Mouse (Mus musculus) liver, adult 2 months (tissue): ENCODE data around the gene Tcf20.

Source experiments
- CTCF ChIP-seq: fragments of 200-500 bp; IDR thresholded peaks from 2 replicates; pipeline ENCODE4 v1.5.1; 2011; ENCODE audit warnings: low read depth, low read length, control low read depth
- POLR2A ChIP-seq: fragments of 200-500 bp; IDR thresholded peaks from 2 replicates; pipeline ENCODE4 v1.6.1; 2011; ENCODE audit warnings: low read length, control low read depth; ENCODE audit not compliant: insufficient read depth; ENCODE audit errors: extremely low read depth

DNA sequence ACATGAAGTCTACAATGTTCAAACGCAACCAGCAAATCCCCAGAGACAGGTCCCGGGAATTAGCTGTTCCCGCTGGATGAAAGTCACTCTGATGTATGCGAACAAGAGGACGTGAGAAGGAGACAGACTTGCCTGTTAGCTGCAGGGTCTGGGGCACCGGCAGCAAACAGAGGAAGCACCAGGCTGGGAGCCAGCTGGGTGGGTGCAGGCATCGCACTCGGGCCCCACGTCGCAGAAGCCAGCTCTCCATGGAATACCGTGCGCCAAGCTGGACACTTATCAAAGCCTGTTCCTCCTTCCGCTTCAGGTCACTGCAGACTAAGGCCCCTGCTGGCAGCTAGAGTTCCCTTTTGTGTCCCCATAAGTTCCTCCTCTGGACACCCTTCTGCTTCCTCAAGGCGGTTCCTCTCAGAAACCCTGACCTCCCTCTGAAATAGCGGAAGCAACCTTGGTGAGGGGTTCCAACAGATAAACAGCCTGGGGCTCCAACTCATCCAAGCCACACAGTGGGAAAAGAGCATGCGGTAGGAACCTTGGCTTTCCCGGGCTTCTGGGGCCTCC, 45.4 kb upstream of the Tcf20 start, which contains the start of gene Nfam1:
- TF ChIP-seq CTCF, result no peak
- TF ChIP-seq POLR2A, result no peak
